Mouse (Mus musculus) heart, adult 18-20 months (tissue): ENCODE measurements around the gene Tsc1. TPM values are rescaled to one million over a fixed set of nuclear protein-coding genes. Genes with fewer than 3 reads are reported as not detected.

ENCODE experiments used
- DNase-seq, 2 experiments: peaks; one replicate each; pipeline ENCODE4 v3.0.0; 2021 to 2022; ENCODE audit warnings: mixed read lengths in 1 of 2
- total RNA-seq, 2 experiments: library from RNA; stranded (reverse); gene quantifications; 2 replicates each; pipeline ENCODE4 v1.2.3; 2021

Tsc1 gene
- total RNA-seq, 2 experiments from 2014 or later, result 26.6 to 28.4 TPM

- DNase-seq, result no peak
Measured at GRCm38 (mm10) chr2:28613599-28613998, 27.4 kb upstream of the Tsc1 start.

- DNase-seq, result no peak
Measured at GRCm38 (mm10) chr2:28616358-28616757, 24.7 kb upstream of the Tsc1 start.

DNA sequence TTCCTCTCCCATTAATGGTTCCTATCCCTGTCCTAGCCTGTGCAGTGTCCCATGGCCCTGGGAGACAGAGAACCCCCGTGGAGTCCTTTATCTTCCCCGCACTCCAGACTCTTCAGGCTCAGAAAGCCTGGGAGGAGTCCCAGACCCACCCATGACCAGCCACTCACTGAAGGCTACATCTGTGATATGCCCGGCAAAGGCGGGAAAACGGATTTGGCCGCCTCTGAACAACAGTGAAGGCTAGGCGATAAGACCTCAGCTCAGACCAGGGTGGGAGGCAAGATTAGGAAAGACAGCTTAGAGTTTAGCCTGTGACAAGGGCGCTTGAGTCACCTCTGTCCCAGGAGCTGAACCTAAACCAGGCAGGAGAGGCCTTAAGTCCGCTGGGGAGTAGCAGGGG, 24.2 kb upstream of the Tsc1 start:
- no peak for DNase-seq

DNA sequence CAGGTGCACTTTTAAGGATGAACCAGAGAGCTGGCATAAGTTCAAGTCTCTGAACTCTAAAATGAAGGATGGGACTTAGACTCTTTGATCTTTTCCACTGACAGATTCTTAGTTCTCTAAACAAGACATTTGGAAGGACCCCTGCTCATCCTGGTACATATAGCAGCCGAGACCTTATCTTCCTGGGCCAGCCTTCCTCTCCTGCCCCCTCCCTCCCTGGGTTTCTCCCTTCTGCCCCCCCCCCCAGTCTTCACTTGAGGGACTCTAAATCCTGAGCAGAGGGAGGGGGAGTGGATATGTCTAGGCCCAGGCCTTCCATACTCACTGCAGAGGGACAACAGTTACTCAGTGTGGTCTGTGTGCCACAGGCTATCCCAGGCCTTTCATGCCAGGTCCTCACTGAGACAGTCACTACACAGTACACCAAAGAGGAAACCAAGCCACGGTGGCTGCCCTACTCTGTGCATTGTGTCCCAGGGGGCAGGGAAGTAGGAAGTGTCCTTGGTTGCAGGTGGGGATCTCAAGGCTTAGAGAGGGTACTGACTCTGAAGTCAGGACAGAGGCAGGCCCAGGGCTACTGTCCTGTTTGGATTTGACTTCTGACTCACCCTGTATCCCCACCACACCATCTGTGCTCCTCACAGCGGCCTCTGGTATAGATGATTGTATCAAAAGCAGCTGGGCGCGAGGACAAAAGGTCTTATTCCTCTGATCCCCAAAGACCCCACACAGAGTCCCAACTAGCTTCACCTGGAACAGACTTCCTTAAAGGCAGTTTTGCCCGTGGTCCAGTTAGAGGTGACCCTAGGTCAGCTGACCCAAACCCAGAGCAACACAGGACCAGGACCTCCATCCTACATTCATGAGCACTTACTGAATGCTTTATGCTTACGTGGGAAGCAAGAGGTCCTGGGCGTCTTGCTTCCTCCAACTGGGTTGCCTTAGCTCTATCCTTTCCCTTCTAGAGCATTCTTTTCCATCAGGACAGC, 23.2 kb upstream of the Tsc1 start:
- DNase-seq, result no peak

- DNase-seq, result no peak
Measured at GRCm38 (mm10) chr2:28618777-28619336, 22.2 kb upstream of the Tsc1 start.

DNA sequence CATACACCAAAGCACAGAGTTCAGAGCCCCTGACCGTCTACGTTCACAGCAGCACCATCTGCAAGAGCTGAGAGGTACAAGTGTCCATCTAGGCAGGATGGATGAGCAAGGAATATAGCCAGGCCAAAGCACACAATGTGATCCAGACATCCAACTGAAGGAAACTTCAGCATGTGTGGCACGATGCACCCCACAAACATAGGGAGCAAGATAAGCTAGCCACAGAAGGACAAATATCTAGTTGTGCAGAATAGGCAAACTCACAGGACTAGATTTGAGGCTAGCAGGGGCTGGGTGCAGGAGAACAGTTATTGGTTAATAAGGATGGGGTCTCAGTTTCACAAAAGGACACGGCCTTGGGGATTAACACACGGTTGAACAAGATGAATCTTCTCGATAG, 21.7 kb upstream of the Tsc1 start:
- DNase-seq, result no peak

GRCm38 (mm10) chr2:28620522-28620921, 20.5 kb upstream of the Tsc1 start:
- DNase-seq, result no peak

- no peak for DNase-seq
Measured at GRCm38 (mm10) chr2:28621111-28621510, 19.9 kb upstream of the Tsc1 start.

DNA sequence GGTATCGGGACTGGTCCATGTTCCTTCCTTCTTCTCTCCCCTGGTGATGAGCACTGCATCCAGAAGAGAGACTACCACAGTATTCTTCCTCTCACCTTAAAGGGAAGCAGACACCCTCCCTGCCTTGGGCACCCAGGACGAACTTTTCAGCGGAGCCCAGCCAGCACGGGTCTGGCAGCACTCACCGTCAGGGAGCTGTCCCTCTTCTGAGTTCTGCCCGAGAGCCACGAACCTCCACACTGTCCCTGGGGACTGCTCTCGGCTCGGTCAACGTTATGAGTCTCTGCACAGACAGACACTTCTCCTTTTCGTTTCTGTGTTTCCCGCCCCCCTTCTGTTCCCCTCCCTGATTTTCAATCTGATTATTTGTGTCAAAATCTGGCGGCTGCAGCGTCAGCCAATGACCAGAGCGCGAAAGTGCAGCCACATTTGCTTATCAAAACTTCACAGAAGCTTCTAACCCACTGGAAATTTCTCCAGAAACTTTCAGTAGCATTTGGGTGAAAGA, 19.3 kb upstream of the Tsc1 start, which contains the start of gene Gfi1b:
Gene Gfi1b (minus strand): TSS at position 319 of the 508 bp plus-strand sequence.
- DNase-seq, result peak; percentile 14 to 21

GRCm38 (mm10) chr2:28622521-28623124, 18.4 kb upstream of the Tsc1 start:
- peak; percentile 15 to 46 for DNase-seq

DNA sequence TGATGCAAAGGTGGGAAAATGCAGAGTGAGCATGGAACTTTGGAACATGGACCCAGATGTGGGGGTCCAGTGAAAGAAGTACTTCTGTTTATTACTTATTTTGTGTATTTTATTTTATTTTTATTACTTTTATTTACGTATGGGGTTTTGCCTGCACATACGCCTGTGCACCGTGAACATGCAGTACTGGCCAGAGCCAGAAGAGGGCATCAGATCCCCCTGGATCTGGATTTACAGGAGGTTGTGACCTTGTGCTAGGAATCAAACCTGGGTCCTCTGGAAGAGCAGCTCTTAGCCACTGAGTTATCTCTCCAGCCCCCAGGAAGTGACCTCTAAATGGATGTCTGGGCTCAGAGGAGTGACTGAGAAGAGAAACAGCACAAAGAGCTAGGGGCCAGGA, 16.2 kb upstream of the Tsc1 start:
- no peak for DNase-seq

GRCm38 (mm10) chr2:28626038-28626437, 15.0 kb upstream of the Tsc1 start:
- DNase-seq, result no peak

DNA sequence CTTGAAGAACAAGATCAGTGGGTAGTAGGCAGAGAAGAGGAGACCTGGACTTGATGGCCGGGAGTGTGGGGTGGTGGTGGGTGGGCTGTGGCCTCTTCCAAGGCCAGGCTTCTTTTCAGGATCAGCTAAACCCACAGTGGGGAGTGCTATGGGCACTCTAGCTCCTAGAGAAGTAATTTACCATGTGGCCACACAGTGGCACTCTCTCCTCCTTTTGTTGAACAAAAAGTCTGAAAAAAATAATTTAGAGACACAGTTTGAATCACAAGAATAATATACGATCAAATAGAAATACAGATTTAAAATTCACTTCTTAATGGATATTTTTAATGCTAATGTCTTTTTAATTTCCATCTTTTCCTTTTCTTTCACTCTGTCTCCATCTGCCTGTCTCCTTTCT, 13.0 kb upstream of the Tsc1 start:
- DNase-seq, result no peak

- no peak for DNase-seq
Measured at GRCm38 (mm10) chr2:28629911-28630381, 11.1 kb upstream of the Tsc1 start.

DNA sequence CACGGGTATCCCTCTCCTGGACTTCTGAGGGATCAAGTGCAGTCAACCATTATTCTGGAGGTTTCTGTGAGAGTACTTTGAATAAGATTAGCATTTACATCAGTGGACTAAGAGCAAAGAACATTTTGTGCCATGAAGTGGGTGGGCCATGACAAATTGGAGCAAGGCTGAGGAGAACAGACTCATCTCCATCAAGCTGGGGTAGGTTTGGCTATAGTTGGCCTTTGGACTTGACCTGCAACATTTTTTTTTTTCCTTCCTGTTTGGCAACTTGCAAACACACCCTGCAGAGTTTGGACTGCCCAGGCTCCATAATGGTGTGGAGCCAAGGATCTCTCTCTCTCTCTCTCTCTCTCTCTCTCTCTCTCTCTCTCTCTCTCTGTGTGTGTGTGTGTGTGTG, 8.4 kb upstream of the Tsc1 start:
- DNase-seq, result no peak

- no peak for DNase-seq
Measured at GRCm38 (mm10) chr2:28633136-28633535, 7.9 kb upstream of the Tsc1 start.

GRCm38 (mm10) chr2:28635199-28635598, 5.8 kb upstream of the Tsc1 start:
- no peak for DNase-seq

DNA sequence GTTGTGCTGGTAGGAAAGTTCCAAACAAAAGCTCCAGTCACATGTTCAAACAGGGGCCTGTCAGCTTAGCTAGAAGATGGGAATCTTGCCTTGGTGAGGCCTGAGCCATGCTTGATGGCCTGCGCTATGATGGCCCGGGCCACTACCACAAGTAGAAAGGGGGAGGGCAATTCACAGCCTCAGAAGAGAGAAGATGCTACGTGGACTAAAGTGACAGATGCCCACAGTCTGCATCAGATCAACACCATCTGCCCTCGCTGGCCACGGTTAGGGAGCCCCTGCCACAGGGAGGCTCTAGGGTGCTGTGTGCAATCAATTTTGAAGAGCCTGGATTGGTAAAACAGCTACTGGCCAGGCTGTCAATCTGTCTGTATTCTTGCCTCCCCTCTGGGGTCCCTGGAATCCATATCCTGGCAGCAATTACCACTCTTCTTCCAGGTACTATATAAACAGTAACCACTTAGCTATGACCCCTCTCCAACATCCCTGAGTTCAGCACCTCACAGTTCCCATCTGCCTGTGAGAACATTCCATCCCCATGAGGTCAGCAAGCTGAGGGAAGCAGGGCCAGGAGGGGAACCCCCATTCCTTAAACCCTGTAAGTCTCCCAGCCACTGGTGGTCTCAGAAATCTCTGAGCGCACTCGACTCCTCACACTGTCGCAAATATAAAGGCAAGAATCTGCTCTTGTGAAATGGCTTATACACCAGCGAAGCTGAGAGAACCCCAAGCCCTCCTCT, 3.8 kb upstream of the Tsc1 start:
- no peak for DNase-seq

DNA sequence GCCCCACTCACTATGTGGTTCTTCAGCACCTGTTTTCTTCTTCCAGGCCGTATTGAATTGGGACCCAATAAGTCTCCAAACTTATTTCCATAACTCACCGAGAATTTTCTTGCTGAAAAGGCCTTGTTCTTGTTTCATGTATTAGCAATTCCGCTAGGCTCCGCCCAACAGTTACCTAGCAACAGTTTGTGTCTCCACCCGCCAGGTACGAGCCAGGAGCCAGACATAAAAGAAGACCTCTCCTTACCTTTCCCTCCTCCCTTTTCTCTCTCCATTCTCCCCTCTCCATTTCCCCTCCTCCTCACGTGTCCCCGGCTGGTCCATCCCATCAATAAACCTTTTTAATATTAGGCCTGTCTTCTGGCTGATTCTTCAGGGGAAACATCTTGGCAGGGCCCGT, 2.7 kb upstream of the Tsc1 start:
- no peak for DNase-seq

GRCm38 (mm10) chr2:28638886-28639285, 2.1 kb upstream of the Tsc1 start:
- peak; percentile 9 to 37 for DNase-seq

- DNase-seq, result peak in 1 of 2 experiments; percentile 32
Measured at GRCm38 (mm10) chr2:28639794-28640193, 1.2 kb upstream of the Tsc1 start.

- DNase-seq, result peak in 1 of 2 experiments; percentile 21
Measured at GRCm38 (mm10) chr2:28641435-28641941, 460 bp downstream of the Tsc1 start.
